Mouse (Mus musculus) liver, adult 2 months (tissue): ENCODE results near the gene Dennd1c.

Experiments
- CTCF ChIP-seq: fragments of 200-500 bp; IDR thresholded peaks from 2 replicates; pipeline ENCODE4 v1.5.1; 2011; ENCODE audit warnings: low read depth, low read length, control low read depth
- POLR2A ChIP-seq: fragments of 200-500 bp; IDR thresholded peaks from 2 replicates; pipeline ENCODE4 v1.6.1; 2011; ENCODE audit warnings: low read length, control low read depth; ENCODE audit not compliant: insufficient read depth; ENCODE audit errors: extremely low read depth

GRCm38 (mm10) chr17:57066908-57067307 is 11.4 kb downstream of the Dennd1c start:
- TF ChIP-seq POLR2A (no peak), CTCF (no peak)
